Mouse (Mus musculus): ENCODE data around the gene Tmem132c.

Tmem132c gene

DNA sequence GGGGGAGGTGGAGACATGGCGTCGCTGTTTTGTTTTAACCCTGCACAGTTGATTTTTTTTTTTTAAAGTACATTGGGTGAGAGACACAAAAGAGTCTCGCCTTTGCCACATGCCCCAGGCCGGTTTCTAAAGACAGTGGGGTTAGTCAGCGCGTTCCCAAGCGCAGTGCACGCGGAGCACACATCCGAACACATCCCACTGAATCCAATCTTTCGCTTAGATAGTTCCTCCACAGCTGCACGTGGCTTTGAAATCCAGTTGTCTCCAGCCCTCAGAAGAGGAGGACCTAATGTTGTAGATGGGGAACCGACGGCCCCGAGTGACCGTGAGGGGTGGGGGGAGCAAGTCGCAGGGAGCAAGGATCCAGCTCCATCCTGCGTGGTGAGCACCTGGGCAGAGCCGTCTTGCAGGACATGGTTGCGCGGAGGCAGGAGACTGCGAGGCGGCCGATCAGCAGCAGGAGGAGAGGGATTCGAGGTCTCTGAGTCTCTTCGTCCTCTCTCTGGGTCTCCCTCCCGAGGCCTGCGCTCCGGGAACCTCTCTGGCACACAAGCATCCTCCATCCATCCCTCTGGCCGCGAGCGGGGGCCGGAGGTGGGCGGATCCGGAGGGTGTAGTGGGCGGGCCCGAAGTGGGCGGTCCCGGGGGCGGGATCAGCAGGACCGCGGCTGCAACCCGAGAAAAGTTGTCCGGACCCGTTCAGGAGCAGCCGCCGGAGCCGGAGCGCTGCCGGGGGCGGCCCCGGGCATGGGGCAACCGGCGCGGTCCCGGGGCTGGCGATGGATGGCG, at the start of gene Tmem132c:
TSS of gene Tmem132c (plus strand) at position 673 of the 789 bp plus-strand sequence.
- no peak for DNase-seq

DNA sequence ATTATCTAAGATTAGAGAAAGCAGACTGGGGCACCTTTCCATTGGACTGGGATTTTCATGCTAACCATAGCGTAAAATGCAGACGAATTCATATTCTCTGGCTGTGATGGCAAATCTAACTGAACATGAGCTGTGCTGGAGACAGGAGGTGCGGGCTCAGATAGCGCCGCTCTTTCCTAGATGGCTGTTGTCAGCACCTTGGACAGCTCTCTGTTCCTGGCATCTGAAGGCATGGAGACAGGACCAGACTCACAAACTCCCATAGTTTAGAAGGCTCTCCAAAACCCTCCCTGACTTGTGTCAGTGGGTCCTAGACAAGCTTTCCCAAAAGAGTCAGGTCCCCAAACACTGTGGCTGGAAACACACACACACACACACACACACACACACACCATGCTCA, 49.7 kb upstream of the Tmem132c start:
- no peak for DNase-seq

GRCm38 (mm10) chr5:127198850-127199249, 42.8 kb upstream of the Tmem132c start:
- DNase-seq = no peak

DNA sequence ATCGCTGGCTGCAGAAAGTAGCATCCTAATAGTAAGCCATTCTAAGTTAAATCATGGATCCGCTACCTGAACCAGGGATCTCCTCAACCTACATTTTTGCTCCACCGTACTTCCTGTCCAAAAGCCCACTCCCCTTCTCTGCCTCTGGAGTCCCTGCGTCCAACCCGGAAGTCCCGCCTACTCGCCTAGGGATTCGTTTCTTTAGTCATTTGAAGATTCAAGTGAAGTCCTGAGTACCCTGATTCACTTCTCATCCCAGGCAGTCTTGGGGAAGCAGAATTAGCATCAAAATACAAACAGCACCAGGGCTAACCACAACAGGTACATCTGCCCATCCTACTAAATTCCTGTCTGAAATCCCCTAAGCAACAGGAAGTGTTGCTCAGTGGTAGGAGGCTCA, 36.7 kb upstream of the Tmem132c start:
- DNase-seq = no peak

- DNase-seq = no peak
These were observed 25.2 kb upstream of the Tmem132c start for GRCm38 (mm10) chr5:127216389-127216788.

DNA sequence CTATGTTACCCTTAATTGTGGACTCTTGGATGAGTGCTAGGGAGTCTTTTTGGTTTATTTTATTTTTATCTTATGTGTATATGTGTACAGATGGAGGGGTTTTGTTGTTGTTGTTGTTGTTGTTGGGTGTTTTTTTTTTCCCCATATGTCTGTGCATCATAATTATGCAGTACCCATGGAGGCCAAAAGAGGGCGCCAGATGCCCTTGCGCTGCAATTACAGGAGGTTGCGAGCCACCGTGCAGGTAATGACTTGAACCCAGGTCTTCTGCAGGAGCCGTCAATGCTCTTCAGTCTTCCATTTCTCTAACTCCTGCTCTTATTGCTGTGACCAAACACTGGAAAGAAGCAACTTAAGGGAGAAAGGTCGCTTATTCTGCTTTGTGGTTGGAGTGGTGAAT, 23.9 kb upstream of the Tmem132c start:
- DNase-seq = no peak

- DNase-seq = no peak
These were observed 13.5 kb upstream of the Tmem132c start for GRCm38 (mm10) chr5:127227929-127228595.

GRCm38 (mm10) chr5:127234715-127235114, 6.9 kb upstream of the Tmem132c start:
- no peak for DNase-seq

DNA sequence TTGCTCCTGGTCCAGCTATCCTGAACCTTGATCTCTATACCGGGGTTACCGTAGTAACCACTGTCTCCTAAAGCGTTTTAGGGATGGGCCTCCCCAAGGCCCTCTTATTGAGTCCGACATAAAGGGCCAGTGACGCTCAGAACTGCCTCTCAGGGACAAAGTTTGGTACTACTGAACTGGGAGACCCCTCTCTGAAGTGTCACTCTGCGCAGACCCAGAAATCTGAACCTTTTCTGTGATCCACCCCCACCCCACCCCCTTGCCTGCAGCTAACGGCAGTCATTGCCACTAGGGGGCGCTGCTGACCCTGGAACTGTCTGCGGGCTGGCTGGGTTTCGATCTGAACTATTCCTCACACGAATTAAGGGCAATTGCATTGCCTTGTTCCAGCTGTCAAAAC, 6.4 kb upstream of the Tmem132c start:
- no peak for DNase-seq

- no peak for DNase-seq
These were observed 1.9 kb upstream of the Tmem132c start for GRCm38 (mm10) chr5:127239706-127240105.

- no peak for DNase-seq
These were observed 962 bp upstream of the Tmem132c start for GRCm38 (mm10) chr5:127240646-127241045.

- DNase-seq = no peak
These were observed 536 bp downstream of the Tmem132c start for GRCm38 (mm10) chr5:127241925-127242762.

DNA sequence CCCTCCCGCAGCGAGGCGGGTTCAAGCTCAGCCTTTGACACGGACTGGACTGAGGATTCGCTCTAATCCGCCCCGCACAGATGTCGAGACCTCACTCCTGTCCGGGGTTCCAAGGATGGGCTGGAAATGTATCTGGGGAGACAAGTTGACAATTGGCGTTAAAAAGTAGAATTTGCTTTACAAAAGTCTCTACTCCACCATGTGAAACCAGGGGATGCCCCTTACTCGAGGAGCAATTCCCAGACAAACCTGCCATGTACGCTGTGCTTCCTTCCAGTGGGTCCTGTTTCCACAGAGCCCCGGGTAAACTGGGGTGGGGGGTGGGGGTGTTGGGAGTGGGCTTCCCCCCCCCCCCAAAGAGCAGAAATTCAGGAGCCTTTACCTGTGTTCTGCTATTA, 1.2 kb downstream of the Tmem132c start:
- DNase-seq = no peak

GRCm38 (mm10) chr5:127243209-127243608, 1.6 kb downstream of the Tmem132c start:
- DNase-seq = no peak

GRCm38 (mm10) chr5:127243611-127244010, 2.0 kb downstream of the Tmem132c start:
- DNase-seq = no peak

GRCm38 (mm10) chr5:127253263-127253662, 11.7 kb downstream of the Tmem132c start:
- no peak for DNase-seq

- no peak for DNase-seq
These were observed 15.5 kb downstream of the Tmem132c start for GRCm38 (mm10) chr5:127256947-127257610.

- DNase-seq = no peak
These were observed 20.5 kb downstream of the Tmem132c start for GRCm38 (mm10) chr5:127262136-127262535.

DNA sequence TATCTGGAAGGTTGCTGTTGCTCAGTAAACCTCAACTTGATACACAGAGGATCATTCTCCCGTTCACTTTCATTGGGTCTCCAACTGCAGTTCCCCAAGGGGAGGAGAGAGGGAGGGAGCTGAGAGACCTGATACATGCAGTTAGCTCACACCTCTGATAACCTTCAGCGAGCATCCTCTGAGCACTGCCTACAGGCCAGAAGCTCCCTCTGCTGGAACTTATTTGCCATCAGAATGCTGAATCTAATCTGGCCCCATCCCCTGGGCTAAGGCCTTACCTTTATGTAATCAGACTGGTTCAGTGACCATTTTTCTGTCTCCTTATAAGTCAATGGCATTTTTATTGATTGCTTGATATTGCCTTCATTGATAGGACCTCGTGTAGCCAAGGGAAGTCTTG, 29.5 kb downstream of the Tmem132c start:
- no peak for DNase-seq

GRCm38 (mm10) chr5:127279462-127279861, 37.9 kb downstream of the Tmem132c start:
- no peak for DNase-seq

GRCm38 (mm10) chr5:127281186-127281585, 39.6 kb downstream of the Tmem132c start:
- DNase-seq = no peak

DNA sequence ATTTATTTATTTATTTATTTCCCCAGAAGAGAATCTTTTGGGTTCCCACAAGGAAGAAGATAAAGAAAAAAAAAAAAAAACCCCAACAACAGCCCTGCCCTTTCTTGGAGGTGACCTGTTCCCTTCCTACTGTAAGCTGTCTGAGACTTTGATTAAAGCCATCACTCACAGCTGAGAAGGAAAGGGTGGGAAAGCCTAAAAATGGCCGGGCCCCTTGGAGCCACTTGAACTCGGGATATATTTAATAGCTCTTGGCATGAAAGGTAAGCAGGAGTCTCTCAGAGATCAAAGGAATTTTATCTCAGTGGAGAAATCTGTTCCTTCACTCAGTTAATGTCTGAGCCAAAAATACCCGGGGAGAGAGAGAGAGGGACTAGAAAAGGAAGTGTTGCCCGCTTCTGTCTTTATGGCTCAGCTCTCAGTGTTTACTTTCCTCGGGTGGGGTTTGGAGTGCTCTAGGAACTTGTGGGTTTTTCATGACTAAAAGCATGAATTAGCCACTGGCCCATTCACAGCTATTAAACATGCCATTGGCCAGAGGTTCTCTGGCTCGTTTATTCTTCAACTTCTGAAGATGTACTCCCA, 41.0 kb downstream of the Tmem132c start:
- DNase-seq = no peak

GRCm38 (mm10) chr5:127286886-127287285, 45.3 kb downstream of the Tmem132c start:
- no peak for DNase-seq
